Mouse (Mus musculus) MEL (cell line): ENCODE data around the gene Arhgef25. TPM values are rescaled to one million over a fixed set of nuclear protein-coding genes. Genes with fewer than 3 reads are reported as not detected.

Source experiments
- DNase-seq: peaks from one replicate; pipeline ENCODE4 v3.0.0; 2011; ENCODE audit warnings: low read depth, low spot score
- H3K27ac ChIP-seq: 2 replicates; pipeline ENCODE4 v1.5.1; 2012; ENCODE audit warnings: low read depth, mild to moderate bottlenecking, control low read depth, low read length, moderate library complexity; ENCODE audit not compliant: control insufficient read depth
- H3K27me3 ChIP-seq, 2 experiments: fragments of 150-350 bp in 1 of 2; sonication (generic) in 1 of 2; 2 replicates each; pipeline ENCODE4 v1.6.1; 2012; ENCODE audit warnings: low read length in 2 of 2, mild to moderate bottlenecking in 2 of 2, improper control_type of control experiment in 1 of 2, moderate library complexity in 1 of 2; ENCODE audit not compliant: insufficient read depth in 2 of 2, control insufficient read depth in 1 of 2
- H3K36me3 ChIP-seq, 2 experiments: 2 replicates each; pipeline ENCODE4 v1.6.1; 2012 to 2014; ENCODE audit warnings: low read length in 2 of 2, improper control_type of control experiment in 1 of 2, inconsistent platforms in 1 of 2, mild to moderate bottlenecking in 1 of 2; ENCODE audit not compliant: insufficient read depth in 2 of 2, control insufficient read depth in 1 of 2
- H3K4me1 ChIP-seq, 2 experiments: fragments of 150-350 bp in 1 of 2; sonication (generic) in 1 of 2; 2 replicates each; pipeline ENCODE4 v1.6.1; 2012; ENCODE audit warnings: low read length in 2 of 2, improper control_type of control experiment in 1 of 2, mild to moderate bottlenecking in 1 of 2; ENCODE audit not compliant: insufficient read depth in 2 of 2, control insufficient read depth in 1 of 2
- H3K4me3 ChIP-seq, 2 experiments: fragments of 150-350 bp in 1 of 2; sonication (generic) in 1 of 2; 2 replicates each; pipeline ENCODE4 v1.5.1; 2012; ENCODE audit warnings: low read depth in 2 of 2, low read length in 2 of 2, mild to moderate bottlenecking in 2 of 2, moderate library complexity in 2 of 2, control low read depth in 1 of 2, improper control_type of control experiment in 1 of 2; ENCODE audit not compliant: control insufficient read depth in 1 of 2, insufficient read depth in 1 of 2
- H3K79me2 ChIP-seq: 2 replicates; pipeline ENCODE4 v1.6.1; 2012; ENCODE audit warnings: mild to moderate bottlenecking, low read length, moderate library complexity; ENCODE audit not compliant: control insufficient read depth, poor library complexity, insufficient read depth
- H3K9ac ChIP-seq: 2 replicates; pipeline ENCODE4 v1.6.1; 2012; ENCODE audit warnings: low read depth, mild to moderate bottlenecking, control low read depth, low read length, moderate library complexity; ENCODE audit not compliant: control insufficient read depth, poor library complexity, severe bottlenecking
- H3K9me3 ChIP-seq: fragments of 150-350 bp; sonication (generic); replicated peaks from 2 replicates; pipeline ENCODE4 v1.6.1; 2012; ENCODE audit warnings: mild to moderate bottlenecking, low read length, improper control_type of control experiment, moderate library complexity; ENCODE audit not compliant: insufficient read depth
- CHD2 ChIP-seq: IDR thresholded peaks from 2 replicates; pipeline ENCODE4 v1.6.1; 2011; ENCODE audit warnings: low read length, improper control_type of control experiment
- E2F4 ChIP-seq: IDR thresholded peaks from 2 replicates; pipeline ENCODE4 v1.6.1; 2011; ENCODE audit warnings: low read depth, low read length, improper control_type of control experiment, borderline replicate concordance
- EP300 ChIP-seq, 2 experiments: IDR thresholded peaks; 2 replicates each; pipeline ENCODE4 v1.6.1; 2011; ENCODE audit warnings: improper control_type of control experiment in 2 of 2, low read length in 2 of 2, low read depth in 1 of 2, mild to moderate bottlenecking in 1 of 2
- GABPA ChIP-seq: IDR thresholded peaks from 2 replicates; pipeline ENCODE4 v1.6.1; 2012; ENCODE audit warnings: low read depth, mild to moderate bottlenecking, inconsistent platforms, low read length, improper control_type of control experiment, moderate library complexity
- HCFC1 ChIP-seq: IDR thresholded peaks from 2 replicates; pipeline ENCODE4 v1.6.1; 2012; ENCODE audit warnings: low read depth, mild to moderate bottlenecking, inconsistent platforms, low read length, improper control_type of control experiment, moderate library complexity
- JUND ChIP-seq: IDR thresholded peaks from 2 replicates; pipeline ENCODE4 v1.6.1; 2011; ENCODE audit warnings: low read depth, mild to moderate bottlenecking, improper control_type of control experiment, low read length
- MAX ChIP-seq: IDR thresholded peaks from 2 replicates; pipeline ENCODE4 v1.6.1; 2011; ENCODE audit warnings: low read length, improper control_type of control experiment
- MXI1 ChIP-seq: IDR thresholded peaks from 2 replicates; pipeline ENCODE4 v1.6.1; 2011; ENCODE audit warnings: mild to moderate bottlenecking, low read depth, low read length, improper control_type of control experiment
- NELFE ChIP-seq: IDR thresholded peaks from 2 replicates; pipeline ENCODE4 v1.6.1; 2011; ENCODE audit warnings: low read depth, low read length, improper control_type of control experiment
- NRF1 ChIP-seq: IDR thresholded peaks from 2 replicates; pipeline ENCODE4 v1.6.1; 2014; ENCODE audit warnings: low read depth, mild to moderate bottlenecking, inconsistent platforms, low read length, improper control_type of control experiment, moderate library complexity; ENCODE audit not compliant: poor library complexity, insufficient read depth, severe bottlenecking
- POLR2A ChIP-seq, 2 experiments: IDR thresholded peaks; 2 replicates each; pipeline ENCODE4 v1.6.1; 2011 to 2012; ENCODE audit warnings: low read length in 2 of 2, mild to moderate bottlenecking in 2 of 2, control low read depth in 1 of 2, improper control_type of control experiment in 1 of 2, low read depth in 1 of 2, moderate library complexity in 1 of 2; ENCODE audit not compliant: control insufficient read depth in 1 of 2, insufficient read depth in 1 of 2, poor library complexity in 1 of 2
- RCOR1 ChIP-seq: IDR thresholded peaks from 2 replicates; pipeline ENCODE4 v1.6.1; 2012; ENCODE audit warnings: low read depth, mild to moderate bottlenecking, inconsistent platforms, low read length, improper control_type of control experiment
- SMC3 ChIP-seq: IDR thresholded peaks from 2 replicates; pipeline ENCODE4 v1.6.1; 2011; ENCODE audit warnings: low read depth, low read length, improper control_type of control experiment
- TAL1 ChIP-seq: IDR thresholded peaks from 2 replicates; pipeline ENCODE4 v1.6.1; 2012; ENCODE audit warnings: mild to moderate bottlenecking, inconsistent platforms, low read length, moderate library complexity, mixed read lengths
- TBP ChIP-seq: IDR thresholded peaks from 2 replicates; pipeline ENCODE4 v1.8.0; 2011; ENCODE audit warnings: low read depth, low read length, improper control_type of control experiment
- TCF12 ChIP-seq: IDR thresholded peaks from 2 replicates; pipeline ENCODE4 v1.6.1; 2014; ENCODE audit warnings: low read depth, mild to moderate bottlenecking, inconsistent platforms, low read length, improper control_type of control experiment, moderate library complexity
- USF2 ChIP-seq, 2 experiments: IDR thresholded peaks; 2 replicates each; pipeline ENCODE4 v1.6.1; 2011 to 2012; ENCODE audit warnings: improper control_type of control experiment in 2 of 2, low read length in 2 of 2, borderline replicate concordance in 1 of 2, inconsistent platforms in 1 of 2, low read depth in 1 of 2, mild to moderate bottlenecking in 1 of 2; ENCODE audit not compliant: insufficient read depth in 1 of 2
- ZKSCAN1 ChIP-seq: IDR thresholded peaks from 2 replicates; pipeline ENCODE4 v1.6.1; 2012; ENCODE audit warnings: low read depth, mild to moderate bottlenecking, inconsistent platforms, low read length, improper control_type of control experiment, moderate library complexity
- ZNF384 ChIP-seq: IDR thresholded peaks from 2 replicates; pipeline ENCODE4 v1.6.1; 2012; ENCODE audit warnings: low read depth, mild to moderate bottlenecking, inconsistent platforms, low read length, improper control_type of control experiment
- polyA plus RNA-seq, 2 experiments: library from polyadenylated mRNA; stranded (reverse) in 1 of 2; unstranded in 1 of 2; fragments of >175 nt in 1 of 2; fragments of >200 nt in 1 of 2; gene quantifications; 2 replicates each; pipeline versions ENCODE4 v1.2.1 to v1.2.4; 2012; ENCODE audit warnings: low replicate concordance in 2 of 2, low read depth in 1 of 2; ENCODE audit not compliant: insufficient read length in 2 of 2, insufficient read depth in 1 of 2, missing spikeins in 1 of 2
- total RNA-seq: library from RNA; depleted of rRNA; stranded (reverse); fragments of 300-350 nt; gene quantifications from 2 replicates; pipeline ENCODE4 v1.2.3, GENCODE M21; 2012

Arhgef25 gene
- total and polyA plus RNA-seq, 3 experiments, result 16.9 to 44.6 TPM; not detected in 1

- H3K9ac ChIP-seq, result no peak overlapping the region
- peaks cover 0 to 15% of the 10 kb centered on the region in 2 experiments; a peak in 3 of 4 replicates for H3K4me1 ChIP-seq
- no peak for DNase-seq
- no peak for TF ChIP-seq TAL1
- TF ChIP-seq HCFC1, result no peak
- no peak for TF ChIP-seq E2F4
- no peak for TF ChIP-seq JUND
- no peak for TF ChIP-seq CHD2
- no peak for TF ChIP-seq MXI1
- H3K36me3 ChIP-seq, result peaks cover 0 to 4% of the 10 kb centered on the region in 2 experiments; a peak in 2 of 4 replicates
- H3K27ac ChIP-seq, result no peak overlapping the region
- H3K27me3 ChIP-seq, result no peaks in the 10 kb centered on the region
- H3K79me2 ChIP-seq, result no peaks in the 10 kb centered on the region
- H3K4me3 ChIP-seq, result no peak overlapping the region
- no peaks in the 10 kb centered on the region for H3K9me3 ChIP-seq
These were observed 7.3 kb downstream of the Arhgef25 start for GRCm38 (mm10) chr10:127182624-127183023.

- no peak for DNase-seq
- H3K9me3 ChIP-seq, result no peaks in the 10 kb centered on the region
- TF ChIP-seq NRF1 (no peak), MAX (no peak), TAL1 (no peak), POLR2A (IDR thresholded peaks at IDR 0.05; ENCODE audit: control insufficient read depth in 1 of 2, insufficient read depth in 1 of 2, low read depth in 1 of 2, low read length in 2 of 2, poor library complexity in 1 of 2) (no peak), MXI1 (no peak), HCFC1 (no peak), USF2 (IDR thresholded peaks at IDR 0.05; ENCODE audit: borderline replicate concordance in 1 of 2, insufficient read depth in 1 of 2, low read depth in 1 of 2, low read length in 2 of 2) (no peak), TCF12 (no peak), NELFE (no peak), ZNF384 (no peak), EP300 (IDR thresholded peaks at IDR 0.05; ENCODE audit: low read depth in 1 of 2, low read length in 2 of 2) (no peak), SMC3 (no peak), RCOR1 (no peak), GABPA (no peak), ZKSCAN1 (no peak), TBP (no peak)
- H3K36me3 ChIP-seq, result peaks cover 0 to 4% of the 10 kb centered on the region in 2 experiments; a peak in 2 of 4 replicates
- no peak overlapping the region for H3K9ac ChIP-seq
- peaks cover 0 to 15% of the 10 kb centered on the region in 2 experiments; a peak in 3 of 4 replicates for H3K4me1 ChIP-seq
- H3K4me3 ChIP-seq, result no peak overlapping the region
- H3K27ac ChIP-seq, result no peak overlapping the region
- H3K79me2 ChIP-seq, result no peaks in the 10 kb centered on the region
- no peaks in the 10 kb centered on the region for H3K27me3 ChIP-seq
These were observed 8.3 kb downstream of the Arhgef25 start for GRCm38 (mm10) chr10:127181566-127181965.
